Mouse (Mus musculus): ENCODE measurements around the gene Acox3. TPM values are rescaled to one million over a fixed set of nuclear protein-coding genes. Genes with fewer than 3 reads are reported as not detected.

The Acox3 gene
- total and polyA plus RNA-seq, 2 experiments from 2014 or later, result 15.6 to 29.5 TPM

- Histone ChIP-seq H3K9ac (replicated peaks; ENCODE audit: low read length, poor library complexity, severe bottlenecking) (no peak overlapping the region), H3K4me1 (ENCODE audit: insufficient read depth, low read length) (no peaks in the 10 kb centered on the region), H3K27me3 (ENCODE audit: insufficient read depth, low read length) (no peaks in the 10 kb centered on the region), H3K4me2 (ENCODE audit: low read depth, low read length, poor library complexity, severe bottlenecking) (no peak overlapping the region), H3K36me3 (ENCODE audit: insufficient read depth, low read length) (no peaks in the 10 kb centered on the region), H3K9me3 (ENCODE audit: low read length) (no peaks in the 10 kb centered on the region), H3K27ac (ENCODE audit: low read depth, low read length) (no peak overlapping the region), H3K4me3 (ENCODE audit: low read depth, low read length) (no peak overlapping the region)
- DNase-seq (ENCODE audit: low spot score), result no peak
- no peak for TF ChIP-seq CTCF (IDR thresholded peaks at IDR 0.05)
- WGBS, result 54% methylated on average over 10 of the region's 10 CpGs
- ATAC-seq (ENCODE audit: low FRiP score), result no peak
These were observed 59.2 kb downstream of the Acox3 start for GRCm38 (mm10) chr5:35641961-35642584.

- TF ChIP-seq CTCF (IDR thresholded peaks at IDR 0.05), result no peak
- no peak for DNase-seq (ENCODE audit: low spot score)
- no peaks in the 10 kb centered on the region for H3K27me3 ChIP-seq (ENCODE audit: insufficient read depth, low read length)
- H3K4me1 ChIP-seq (ENCODE audit: insufficient read depth, low read length), result no peaks in the 10 kb centered on the region
- no peak overlapping the region for H3K27ac ChIP-seq (ENCODE audit: low read depth, low read length)
- no peak overlapping the region for H3K9ac ChIP-seq (replicated peaks; ENCODE audit: low read length, poor library complexity, severe bottlenecking)
- H3K4me3 ChIP-seq (ENCODE audit: low read depth, low read length), result no peak overlapping the region
- H3K9me3 ChIP-seq (ENCODE audit: low read length), result no peaks in the 10 kb centered on the region
- no peak overlapping the region for H3K4me2 ChIP-seq (ENCODE audit: low read depth, low read length, poor library complexity, severe bottlenecking)
- WGBS, result 89% methylated on average over 9 of the region's 9 CpGs
- ATAC-seq (ENCODE audit: low FRiP score), result no peak
- H3K36me3 ChIP-seq (ENCODE audit: insufficient read depth, low read length), result no peaks in the 10 kb centered on the region
These were observed 60.7 kb downstream of the Acox3 start for GRCm38 (mm10) chr5:35643401-35644048.

GRCm38 (mm10) chr5:35644082-35644481 lies 61.2 kb downstream of the Acox3 start:
- no peaks in the 10 kb centered on the region for H3K9me3 ChIP-seq (ENCODE audit: low read length)
- no peak overlapping the region for H3K4me3 ChIP-seq (ENCODE audit: low read depth, low read length)
- no peak for TF ChIP-seq CTCF (IDR thresholded peaks at IDR 0.05)
- no peak for ATAC-seq (ENCODE audit: low FRiP score)
- 61% methylated on average over 4 of the region's 4 CpGs for WGBS
- H3K4me2 ChIP-seq (ENCODE audit: low read depth, low read length, poor library complexity, severe bottlenecking), result no peak overlapping the region
- no peaks in the 10 kb centered on the region for H3K4me1 ChIP-seq (ENCODE audit: insufficient read depth, low read length)
- H3K9ac ChIP-seq (replicated peaks; ENCODE audit: low read length, poor library complexity, severe bottlenecking), result no peak overlapping the region
- DNase-seq (ENCODE audit: low spot score), result no peak
- H3K27ac ChIP-seq (ENCODE audit: low read depth, low read length), result no peak overlapping the region
- no peaks in the 10 kb centered on the region for H3K27me3 ChIP-seq (ENCODE audit: insufficient read depth, low read length)
- H3K36me3 ChIP-seq (ENCODE audit: insufficient read depth, low read length), result no peaks in the 10 kb centered on the region

GRCm38 (mm10) chr5:35645938-35646493 lies 63.2 kb downstream of the Acox3 start:
- ATAC-seq (ENCODE audit: low FRiP score), result no peak
- H3K9ac ChIP-seq (replicated peaks; ENCODE audit: low read length, poor library complexity, severe bottlenecking), result no peak overlapping the region
- H3K4me1 ChIP-seq (ENCODE audit: insufficient read depth, low read length), result no peaks in the 10 kb centered on the region
- H3K4me2 ChIP-seq (ENCODE audit: low read depth, low read length, poor library complexity, severe bottlenecking), result no peak overlapping the region
- no peak for DNase-seq (ENCODE audit: low spot score)
- no peaks in the 10 kb centered on the region for H3K9me3 ChIP-seq (ENCODE audit: low read length)
- TF ChIP-seq CTCF (IDR thresholded peaks at IDR 0.05), result no peak
- WGBS, result 84% methylated on average over 6 of the region's 6 CpGs
- H3K27me3 ChIP-seq (ENCODE audit: insufficient read depth, low read length), result no peaks in the 10 kb centered on the region
- no peaks in the 10 kb centered on the region for H3K36me3 ChIP-seq (ENCODE audit: insufficient read depth, low read length)
- no peak overlapping the region for H3K27ac ChIP-seq (ENCODE audit: low read depth, low read length)
- H3K4me3 ChIP-seq (ENCODE audit: low read depth, low read length), result no peak overlapping the region

GRCm38 (mm10) chr5:35646927-35647326 lies 64.1 kb downstream of the Acox3 start:
- no peak overlapping the region for H3K4me2 ChIP-seq (ENCODE audit: low read depth, low read length, poor library complexity, severe bottlenecking)
- H3K27ac ChIP-seq (ENCODE audit: low read depth, low read length), result no peak overlapping the region
- DNase-seq (ENCODE audit: low spot score) (no peak), ATAC-seq (ENCODE audit: low FRiP score) (no peak)
- WGBS, result 96% methylated on average over 1 of the region's 1 CpGs
- no peaks in the 10 kb centered on the region for H3K9me3 ChIP-seq (ENCODE audit: low read length)
- H3K27me3 ChIP-seq (ENCODE audit: insufficient read depth, low read length), result no peaks in the 10 kb centered on the region
- TF ChIP-seq CTCF (IDR thresholded peaks at IDR 0.05), result no peak
- H3K9ac ChIP-seq (replicated peaks; ENCODE audit: low read length, poor library complexity, severe bottlenecking), result no peak overlapping the region
- no peaks in the 10 kb centered on the region for H3K36me3 ChIP-seq (ENCODE audit: insufficient read depth, low read length)
- no peak overlapping the region for H3K4me3 ChIP-seq (ENCODE audit: low read depth, low read length)
- H3K4me1 ChIP-seq (ENCODE audit: insufficient read depth, low read length), result no peaks in the 10 kb centered on the region

- DNase-seq (ENCODE audit: low spot score) (no peak), ATAC-seq (ENCODE audit: low FRiP score) (no peak)
- 67% methylated on average over 4 of the region's 4 CpGs for WGBS
- Histone ChIP-seq H3K36me3 (ENCODE audit: insufficient read depth, low read length) (no peaks in the 10 kb centered on the region), H3K4me3 (ENCODE audit: low read depth, low read length) (no peak overlapping the region), H3K27me3 (ENCODE audit: insufficient read depth, low read length) (no peaks in the 10 kb centered on the region), H3K4me2 (ENCODE audit: low read depth, low read length, poor library complexity, severe bottlenecking) (no peak overlapping the region), H3K9ac (replicated peaks; ENCODE audit: low read length, poor library complexity, severe bottlenecking) (no peak overlapping the region), H3K27ac (ENCODE audit: low read depth, low read length) (no peak overlapping the region), H3K9me3 (ENCODE audit: low read length) (no peaks in the 10 kb centered on the region), H3K4me1 (ENCODE audit: insufficient read depth, low read length) (no peaks in the 10 kb centered on the region)
- TF ChIP-seq CTCF (IDR thresholded peaks at IDR 0.05), result no peak
These were observed 64.7 kb downstream of the Acox3 start for GRCm38 (mm10) chr5:35647562-35647961.
